Mouse (Mus musculus): Measurements from ENCODE around the gene Mgme1. TPM values are rescaled to one million over a fixed set of nuclear protein-coding genes. Genes with fewer than 3 reads are reported as not detected.

The Mgme1 gene
- total and polyA plus RNA-seq, 3 experiments: 1.8 to 19.3 (median 17.1) TPM

DNA sequence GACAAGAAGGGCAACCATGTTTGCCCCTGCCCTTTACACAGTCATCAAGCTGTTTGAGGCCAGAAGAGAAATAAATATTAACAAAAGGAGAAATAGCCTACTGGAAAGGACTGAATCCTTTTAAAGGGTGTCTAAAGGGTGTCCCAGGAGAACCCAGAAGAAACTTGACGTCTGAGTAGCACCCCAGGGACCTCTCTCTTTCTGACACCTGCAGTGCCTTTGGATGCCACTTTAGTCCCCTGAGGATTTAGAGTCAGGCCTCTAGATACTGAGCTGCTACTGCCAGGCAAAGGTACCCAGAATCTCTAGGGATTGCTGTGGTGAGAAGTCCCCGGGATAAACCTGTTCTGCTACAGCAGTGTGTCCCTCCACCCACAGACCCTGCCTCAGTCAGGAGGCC is 31.1 kb upstream of the Mgme1 start:
- H3K4me3 ChIP-seq (ENCODE audit: low read depth, low read length): no peak overlapping the region
- TF ChIP-seq CTCF (IDR thresholded peaks at IDR 0.05; ENCODE audit: low read depth, low read length) (no peak), GATA1 (IDR thresholded peaks at IDR 0.05; ENCODE audit: borderline replicate concordance, low read length) (no peak), TAL1 (conservative IDR thresholded peaks at IDR 0.05; ENCODE audit: low read depth, low read length) (no peak), POLR2AphosphoS5 (IDR thresholded peaks at IDR 0.05; ENCODE audit: insufficient replicate concordance, low read depth, low read length) (no peak), GATA2 (IDR thresholded peaks at IDR 0.05; ENCODE audit: borderline replicate concordance, low read depth, low read length) (no peak)
- H3K27me3 ChIP-seq (ENCODE audit: insufficient read depth, low read length): peaks cover 5% of the 10 kb centered on the region; the same call in 1 of the 2 replicates
- H3K4me1 ChIP-seq (ENCODE audit: insufficient read depth, low read depth, low read length): peaks cover 5% of the 10 kb centered on the region
- no peaks in the 10 kb centered on the region for H3K9me3 ChIP-seq (replicated peaks)
- H3K36me3 ChIP-seq (replicated peaks): peaks cover 13% of the 10 kb centered on the region
- DNase-seq (ENCODE audit: low spot score) (no peak), ATAC-seq (ENCODE audit: extremely low read depth, insufficient number of reproducible peaks, low FRiP score, poor library complexity, severe bottlenecking) (no peak)

DNA sequence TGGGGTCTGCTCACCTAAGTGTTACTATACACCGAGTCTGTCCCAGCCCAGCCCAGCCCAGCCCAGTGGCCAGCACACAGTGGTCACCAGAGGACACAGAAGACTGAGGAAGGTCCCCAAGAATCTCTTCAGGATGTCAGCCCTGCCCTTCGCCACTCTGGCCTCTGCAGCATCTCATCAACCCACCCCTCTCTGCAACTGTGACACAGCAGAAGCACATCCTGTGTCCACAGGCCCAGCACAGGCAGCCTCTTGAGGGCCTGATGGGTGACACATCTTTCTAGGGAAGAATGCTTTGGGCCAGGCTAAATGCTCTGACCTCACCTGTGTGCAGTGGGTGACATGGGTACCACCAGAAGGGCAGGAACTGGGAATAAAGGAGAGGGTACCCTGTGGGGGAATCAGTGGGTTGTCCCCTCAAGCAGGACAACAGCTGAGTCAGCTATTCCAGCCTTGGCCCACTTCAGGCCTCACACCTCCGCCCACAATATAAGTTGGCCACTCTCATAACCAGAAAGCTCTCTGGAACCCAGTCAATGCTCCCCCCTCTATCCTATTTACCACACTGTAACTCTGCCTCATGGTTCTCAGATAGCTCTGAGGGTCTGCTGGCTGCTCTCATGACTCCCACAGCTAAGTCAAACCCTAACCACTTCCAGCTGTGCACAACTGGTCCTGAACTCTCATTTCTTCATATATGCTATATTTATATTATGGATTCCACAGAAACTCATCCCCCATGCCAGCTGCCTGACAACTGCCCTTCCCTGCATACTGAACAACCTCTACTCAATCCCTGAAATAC is 30.2 kb upstream of the Mgme1 start:
- no peak for ATAC-seq (ENCODE audit: extremely low read depth, insufficient number of reproducible peaks, low FRiP score, poor library complexity, severe bottlenecking)
- H3K4me1 ChIP-seq (ENCODE audit: insufficient read depth, low read depth, low read length): peaks cover 5% of the 10 kb centered on the region

DNA sequence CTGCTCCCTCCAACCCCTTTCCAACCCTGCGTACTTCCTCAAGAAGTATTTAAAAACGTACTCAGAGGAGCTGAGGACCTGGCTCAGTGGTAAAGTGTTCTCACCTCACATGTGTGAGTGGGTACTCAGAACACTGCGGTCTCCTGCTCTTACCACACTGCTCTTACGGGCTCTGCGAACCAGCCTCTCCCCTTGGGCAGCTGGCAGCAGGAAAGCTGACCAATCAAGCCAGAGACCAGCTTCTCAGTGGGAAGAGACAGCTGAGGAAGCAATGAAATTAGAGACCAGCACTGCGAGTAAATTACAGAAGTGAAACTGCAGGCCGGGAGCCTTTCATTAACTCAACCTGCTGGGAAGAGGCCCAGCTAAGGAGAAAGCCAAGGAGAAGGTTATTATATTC is 25.0 kb upstream of the Mgme1 start:
- H3K9me3 ChIP-seq (replicated peaks): no peaks in the 10 kb centered on the region
- ATAC-seq (ENCODE audit: extremely low read depth, insufficient number of reproducible peaks, low FRiP score, poor library complexity, severe bottlenecking) (no peak), DNase-seq (ENCODE audit: low spot score) (no peak)
- peaks cover 23% of the 10 kb centered on the region for H3K4me1 ChIP-seq (ENCODE audit: insufficient read depth, low read depth, low read length)
- peaks cover 70% of the 10 kb centered on the region for H3K36me3 ChIP-seq (replicated peaks)
- H3K27me3 ChIP-seq (ENCODE audit: insufficient read depth, low read length): no peaks in the 10 kb centered on the region
- no peak overlapping the region for H3K4me3 ChIP-seq (ENCODE audit: low read depth, low read length)
- TF ChIP-seq CTCF (IDR thresholded peaks at IDR 0.05; ENCODE audit: low read depth, low read length) (no peak), TAL1 (conservative IDR thresholded peaks at IDR 0.05; ENCODE audit: low read depth, low read length) (no peak), POLR2AphosphoS5 (IDR thresholded peaks at IDR 0.05; ENCODE audit: insufficient replicate concordance, low read depth, low read length) (no peak), GATA2 (IDR thresholded peaks at IDR 0.05; ENCODE audit: borderline replicate concordance, low read depth, low read length) (no peak), GATA1 (IDR thresholded peaks at IDR 0.05; ENCODE audit: borderline replicate concordance, low read length) (no peak)

More for the DNA sequence above, 30.2 kb upstream of the Mgme1 start:
- Histone ChIP-seq H3K9me3 (replicated peaks) (no peaks in the 10 kb centered on the region), H3K4me3 (ENCODE audit: low read depth, low read length) (no peak overlapping the region), H3K27me3 (ENCODE audit: insufficient read depth, low read length) (peaks cover 5% of the 10 kb centered on the region; the same call in 1 of the 2 replicates), H3K36me3 (replicated peaks) (peaks cover 22% of the 10 kb centered on the region)
- no peak for DNase-seq (ENCODE audit: low spot score)
- no peak for TF ChIP-seq POLR2AphosphoS5 (IDR thresholded peaks at IDR 0.05; ENCODE audit: insufficient replicate concordance, low read depth, low read length)

DNA sequence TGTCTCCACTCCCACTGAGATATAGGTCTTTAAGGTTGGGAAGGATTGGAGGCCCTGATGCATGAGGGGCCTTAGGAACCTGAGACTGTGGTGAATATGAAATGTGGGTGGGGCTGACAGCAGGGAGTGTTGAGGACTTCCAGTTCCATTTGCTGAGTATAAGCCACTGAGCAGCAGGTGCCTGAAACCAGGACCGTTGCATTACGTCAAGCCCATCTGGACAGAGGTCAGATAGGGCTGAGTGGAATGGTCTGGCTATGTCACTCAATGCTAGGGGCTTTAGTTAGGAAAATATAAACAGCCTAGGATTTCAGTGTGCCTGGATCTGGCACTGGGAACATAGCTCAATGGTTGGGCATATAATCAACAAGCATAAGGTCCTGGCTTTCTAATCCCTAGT is 24.2 kb upstream of the Mgme1 start:
- DNase-seq (ENCODE audit: low spot score) (no peak), ATAC-seq (ENCODE audit: extremely low read depth, insufficient number of reproducible peaks, low FRiP score, poor library complexity, severe bottlenecking) (no peak)
- Histone ChIP-seq H3K27me3 (ENCODE audit: insufficient read depth, low read length) (no peaks in the 10 kb centered on the region), H3K36me3 (replicated peaks) (peaks cover 78% of the 10 kb centered on the region), H3K4me1 (ENCODE audit: insufficient read depth, low read depth, low read length) (peaks cover 23% of the 10 kb centered on the region), H3K9me3 (replicated peaks) (no peaks in the 10 kb centered on the region), H3K4me3 (ENCODE audit: low read depth, low read length) (no peak overlapping the region)
- TF ChIP-seq CTCF (IDR thresholded peaks at IDR 0.05; ENCODE audit: low read depth, low read length) (no peak), GATA2 (IDR thresholded peaks at IDR 0.05; ENCODE audit: borderline replicate concordance, low read depth, low read length) (no peak), TAL1 (conservative IDR thresholded peaks at IDR 0.05; ENCODE audit: low read depth, low read length) (no peak), GATA1 (IDR thresholded peaks at IDR 0.05; ENCODE audit: borderline replicate concordance, low read length) (no peak), POLR2AphosphoS5 (IDR thresholded peaks at IDR 0.05; ENCODE audit: insufficient replicate concordance, low read depth, low read length) (no peak)

DNA sequence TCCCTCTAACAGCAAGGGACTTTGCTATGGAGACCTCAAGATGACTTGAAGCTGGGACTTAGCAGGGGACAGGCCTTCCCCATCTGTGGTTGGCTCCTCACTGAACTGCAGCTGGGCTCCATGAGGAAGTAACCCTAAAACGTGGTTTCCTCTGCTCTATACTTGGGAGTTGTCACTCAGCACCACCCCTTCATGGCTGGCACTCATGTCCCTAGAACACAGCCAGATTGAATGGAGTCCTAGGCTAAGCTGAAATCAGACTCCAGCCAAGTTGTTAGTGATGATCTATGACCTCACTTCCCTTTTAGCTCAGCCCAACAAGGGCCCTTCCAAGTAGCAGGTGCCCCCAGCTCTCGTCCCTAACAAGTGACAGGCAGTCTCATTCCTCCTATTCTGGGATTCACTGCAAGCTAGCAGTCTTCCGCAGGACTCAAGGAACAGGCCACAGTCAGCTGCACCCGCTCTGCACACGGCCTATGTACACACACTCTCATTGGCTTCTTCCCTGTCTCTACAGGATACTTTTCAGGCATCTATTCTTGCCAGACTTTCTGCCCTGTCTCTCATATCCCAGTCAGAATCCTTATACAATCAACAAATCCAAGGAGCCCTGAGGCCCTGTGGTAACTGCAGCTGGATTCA is 23.0 kb upstream of the Mgme1 start:
- no peak for DNase-seq (ENCODE audit: low spot score)
- Histone ChIP-seq H3K4me1 (ENCODE audit: insufficient read depth, low read depth, low read length) (peaks cover 23% of the 10 kb centered on the region), H3K27me3 (ENCODE audit: insufficient read depth, low read length) (no peaks in the 10 kb centered on the region), H3K9me3 (replicated peaks) (no peaks in the 10 kb centered on the region), H3K36me3 (replicated peaks) (peaks cover 87% of the 10 kb centered on the region), H3K4me3 (ENCODE audit: low read depth, low read length) (no peak overlapping the region)
- ATAC-seq (ENCODE audit: extremely low read depth, insufficient number of reproducible peaks, low FRiP score, poor library complexity, severe bottlenecking): 0 out of 2 replicates have a peak, but pooled peaks have one; percentile 35
- TF ChIP-seq POLR2AphosphoS5 (IDR thresholded peaks at IDR 0.05; ENCODE audit: insufficient replicate concordance, low read depth, low read length): no peak

DNA sequence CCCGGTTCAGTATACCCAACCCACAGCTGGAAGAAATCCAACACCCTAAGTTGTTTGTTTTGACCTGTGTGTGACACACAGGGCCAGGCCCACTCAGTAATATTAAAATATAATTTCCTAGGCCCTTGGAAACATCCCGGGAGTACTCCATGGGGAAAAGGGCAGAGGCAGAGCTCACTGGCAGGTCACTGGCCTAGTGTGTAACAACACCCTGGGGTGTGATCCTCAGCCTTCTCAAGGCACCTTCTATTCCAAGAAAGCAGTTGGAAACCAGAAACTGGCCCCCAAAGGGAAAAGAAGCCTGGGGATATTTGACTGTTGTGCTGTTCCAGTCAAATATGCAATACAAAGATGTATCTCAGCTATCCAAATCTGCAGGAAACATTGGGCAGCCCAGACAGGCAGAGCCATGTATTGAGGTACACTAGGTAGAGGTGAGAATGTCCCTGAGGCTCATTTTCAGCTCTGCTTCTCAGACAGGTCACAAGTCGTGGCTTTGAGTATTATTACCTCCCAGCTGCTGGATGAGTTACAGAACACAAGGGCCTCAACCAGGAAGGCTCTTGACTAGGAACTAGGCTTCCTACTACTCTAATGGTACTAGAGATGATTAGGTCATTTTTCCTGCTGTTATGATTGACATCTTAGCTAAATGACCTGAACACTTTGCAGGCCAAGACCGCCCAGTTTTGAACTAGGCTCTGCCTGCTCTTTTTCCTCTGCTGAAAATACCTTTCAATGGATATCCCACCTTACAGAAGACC is 21.7 kb upstream of the Mgme1 start:
- peaks cover 23% of the 10 kb centered on the region for H3K4me1 ChIP-seq (ENCODE audit: insufficient read depth, low read depth, low read length)
- H3K27me3 ChIP-seq (ENCODE audit: insufficient read depth, low read length): no peaks in the 10 kb centered on the region
- ATAC-seq (ENCODE audit: extremely low read depth, insufficient number of reproducible peaks, low FRiP score, poor library complexity, severe bottlenecking) (no peak), DNase-seq (ENCODE audit: low spot score) (no peak)
- TF ChIP-seq POLR2AphosphoS5 (IDR thresholded peaks at IDR 0.05; ENCODE audit: insufficient replicate concordance, low read depth, low read length) (no peak), GATA1 (IDR thresholded peaks at IDR 0.05; ENCODE audit: borderline replicate concordance, low read length) (no peak)
- H3K4me3 ChIP-seq (ENCODE audit: low read depth, low read length): no peak overlapping the region
- peaks cover 88% of the 10 kb centered on the region for H3K36me3 ChIP-seq (replicated peaks)
- no peaks in the 10 kb centered on the region for H3K9me3 ChIP-seq (replicated peaks)

All from G1E (cell line).